Mouse (Mus musculus): ENCODE measurements around the gene Zar1.
"Not testable (repeated sequence)": the region's sequence is repeated elsewhere in the genome, so short reads cannot be mapped to it uniquely, and the experiment has no call there.

Gene Zar1

GRCm38 (mm10) chr5:72580970-72581332 lies at the start of gene Zar1:
TSS of gene Zar1 (minus strand) at chr5:72581254.
- DNase-seq (ENCODE audit: low read depth, low spot score), result not testable (repeated sequence)

- no peak for DNase-seq (ENCODE audit: low read depth, low spot score)
These were observed 49.0 kb upstream of the Zar1 start for GRCm38 (mm10) chr5:72630026-72630425.

GRCm38 (mm10) chr5:72621022-72621421 lies 40.0 kb upstream of the Zar1 start:
- DNase-seq (ENCODE audit: low read depth, low spot score), result no peak

DNA sequence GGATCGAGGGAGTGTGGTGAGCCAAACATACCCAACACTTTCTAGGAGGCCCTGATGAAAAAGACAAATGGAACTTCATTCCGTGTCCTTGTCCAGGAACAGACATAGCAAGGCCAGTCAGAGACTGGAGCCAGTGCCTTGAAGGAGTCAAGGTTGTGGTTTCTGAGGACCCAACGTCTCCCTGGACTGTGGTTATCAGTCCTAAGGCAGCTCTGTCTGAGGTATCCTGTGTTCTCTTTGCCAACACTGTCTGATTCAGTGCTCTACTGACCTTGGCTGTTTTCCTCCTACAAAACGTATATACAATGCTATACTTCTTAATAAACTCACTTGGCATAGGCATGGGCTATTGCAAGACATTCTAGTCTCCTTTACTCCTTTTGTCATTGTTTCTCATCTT lies 36.4 kb upstream of the Zar1 start:
- DNase-seq (ENCODE audit: low read depth, low spot score), result no peak

- no peak for DNase-seq (ENCODE audit: low read depth, low spot score)
These were observed 22.1 kb upstream of the Zar1 start for GRCm38 (mm10) chr5:72603138-72603537.

DNA sequence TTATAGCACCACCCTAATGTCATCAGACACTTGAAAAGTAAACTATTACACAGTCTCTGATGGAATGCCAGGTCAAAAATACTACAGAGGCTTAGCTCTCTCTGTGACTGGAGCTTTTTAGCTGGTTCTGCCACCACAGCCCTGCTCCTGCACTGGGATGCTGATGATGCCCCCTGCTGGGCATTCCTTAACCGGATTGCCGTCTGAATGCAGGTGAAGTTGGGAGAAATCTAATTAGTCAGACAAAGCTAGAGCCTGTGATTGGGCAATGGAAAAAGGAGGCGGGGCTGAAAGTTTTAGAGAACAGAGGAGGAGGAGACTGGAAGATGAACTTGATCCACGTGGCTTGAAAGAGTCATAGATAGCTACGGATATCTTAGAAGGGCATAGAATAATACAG lies 20.0 kb upstream of the Zar1 start:
- DNase-seq (ENCODE audit: low read depth, low spot score), result peak; percentile 3

DNA sequence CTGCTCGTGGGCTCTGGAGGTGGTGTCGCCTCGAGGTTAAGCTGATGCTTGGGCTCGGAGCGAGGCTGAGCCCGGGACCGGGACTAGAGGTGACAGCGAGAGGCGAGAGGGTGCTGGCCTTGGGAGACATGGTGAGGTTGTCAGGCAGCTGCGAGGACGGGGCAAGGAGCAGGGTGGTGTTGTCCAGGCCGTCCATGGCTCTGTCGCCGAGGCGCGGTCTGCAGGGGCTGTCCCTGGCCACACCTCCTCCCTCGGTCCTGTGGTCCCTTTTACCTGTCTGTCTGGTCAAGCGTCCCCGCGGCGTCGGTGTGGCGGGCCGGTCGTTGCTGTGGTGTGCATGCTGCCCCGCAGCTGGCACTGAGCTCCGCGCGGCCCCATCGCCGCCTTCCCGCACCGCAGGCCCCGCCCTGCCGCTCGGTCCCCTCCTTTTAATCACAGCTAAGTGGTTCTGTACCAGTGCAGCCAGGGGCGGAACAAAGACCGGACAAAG lies 6.2 kb upstream of the Zar1 start, which contains the start of gene Gm5868:
TSS of gene Gm5868 (minus strand) at position 360 of the 490 bp plus-strand sequence.
- DNase-seq (ENCODE audit: low read depth, low spot score), result no peak

DNA sequence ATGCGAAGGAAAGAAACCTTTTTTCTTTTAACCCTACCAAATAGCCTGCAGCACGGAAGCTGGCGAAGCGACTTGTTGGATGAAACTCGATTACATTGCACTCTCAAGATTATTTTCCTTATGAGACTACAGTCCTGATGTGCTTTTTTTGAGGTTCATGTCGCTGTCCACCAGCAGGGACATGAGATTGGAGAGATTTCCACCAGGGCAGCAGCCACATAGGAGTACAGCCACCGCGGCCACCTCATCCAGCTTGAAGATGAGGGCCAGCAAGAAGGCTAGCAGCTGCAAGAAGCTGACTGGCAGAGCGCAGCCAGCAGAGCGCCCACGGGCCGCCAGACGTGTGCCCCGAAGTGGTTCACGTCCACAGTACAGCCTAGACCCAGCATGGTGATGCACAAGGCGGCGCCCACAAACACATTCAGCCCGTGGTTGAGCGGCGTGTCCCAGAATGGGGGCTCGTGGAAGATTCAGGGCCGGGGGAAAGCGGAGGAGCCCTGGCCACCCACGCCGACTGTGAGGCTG lies 5.7 kb upstream of the Zar1 start:
- not testable (repeated sequence) for DNase-seq (ENCODE audit: low read depth, low spot score)

DNA sequence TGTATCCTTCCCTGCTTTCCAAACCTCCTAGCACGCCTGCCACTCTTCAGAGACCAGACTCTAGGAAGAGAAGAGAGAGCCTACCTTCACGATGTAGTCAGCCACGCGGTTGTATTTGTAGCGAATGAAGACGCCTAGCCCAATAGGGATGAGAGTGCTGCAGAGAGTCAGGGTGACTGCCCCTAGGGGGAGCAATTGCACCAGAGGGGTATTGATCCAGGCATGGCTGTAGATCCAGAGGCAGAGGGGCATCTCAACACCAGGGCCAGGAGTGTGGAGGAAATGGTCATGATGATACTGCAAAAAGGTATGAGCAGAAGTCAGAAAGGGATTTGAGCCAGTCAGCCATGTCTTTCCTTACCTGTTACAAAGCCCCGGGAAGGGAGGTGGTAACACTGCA lies 5.1 kb upstream of the Zar1 start:
- DNase-seq (ENCODE audit: low read depth, low spot score), result not testable (repeated sequence)

DNA sequence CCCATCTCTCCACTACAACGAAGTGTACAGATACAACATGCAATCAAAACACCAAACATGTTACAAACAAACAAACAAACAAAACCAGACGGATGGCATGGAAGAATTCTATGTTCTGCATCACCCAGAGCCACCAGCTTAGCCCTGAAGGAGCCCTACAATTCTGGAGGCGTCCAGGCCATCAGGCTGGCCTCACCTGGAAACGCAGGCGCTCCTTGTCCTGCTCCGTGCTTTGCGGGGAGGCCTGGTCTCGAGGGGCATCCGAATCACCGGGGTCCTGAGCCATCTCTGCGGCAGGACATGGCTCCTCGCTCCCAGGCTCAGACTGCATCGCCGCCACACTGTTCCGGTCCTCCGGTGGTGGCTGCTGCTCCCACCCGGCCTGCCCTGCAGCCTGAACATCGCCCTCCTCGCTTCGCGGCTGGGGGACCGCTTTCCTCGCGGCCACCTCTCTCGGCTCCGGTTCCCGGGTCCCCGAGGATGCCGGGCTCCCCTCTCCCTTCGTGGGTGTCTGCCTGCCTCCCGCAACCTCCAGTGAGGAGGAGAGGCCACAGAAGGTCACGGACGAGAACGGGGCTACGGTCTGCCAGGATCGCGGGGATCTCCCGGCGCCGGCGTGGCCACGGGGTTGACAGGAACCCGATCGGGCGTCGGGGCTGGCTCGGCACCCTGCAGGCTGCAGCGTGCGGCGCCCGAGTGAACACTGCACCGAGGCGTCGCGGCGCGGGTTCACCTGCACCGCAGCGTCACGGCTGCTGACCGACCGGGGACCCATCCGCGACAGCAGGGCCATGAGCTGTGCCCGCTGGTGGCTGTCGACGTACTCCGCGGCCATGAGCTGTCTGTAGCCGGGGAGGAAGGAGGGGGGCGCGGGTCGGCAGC lies 725 bp downstream of the Zar1 start:
- DNase-seq (ENCODE audit: low read depth, low spot score), result not testable (repeated sequence)

- not testable (repeated sequence) for DNase-seq (ENCODE audit: low read depth, low spot score)
These were observed 1.5 kb downstream of the Zar1 start for GRCm38 (mm10) chr5:72579599-72579998.

DNA sequence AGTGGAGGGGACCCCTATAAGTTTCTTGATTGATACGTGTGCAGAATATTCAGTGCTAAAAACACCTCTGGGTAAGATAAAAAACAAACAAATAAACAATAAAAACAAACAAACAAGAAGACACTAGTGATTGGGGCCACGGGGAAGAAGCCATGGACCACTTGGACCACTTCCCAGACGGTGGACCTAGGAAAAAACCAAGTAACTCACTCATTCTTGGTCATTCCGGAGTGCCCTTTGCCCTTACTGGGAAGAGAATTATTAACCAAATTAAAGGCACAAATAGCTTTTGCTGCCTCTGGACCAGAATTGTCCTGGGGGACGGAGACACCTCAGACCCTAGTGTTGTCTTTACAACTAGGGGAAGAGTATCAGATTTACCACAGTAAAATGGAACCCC lies 15.4 kb downstream of the Zar1 start:
- DNase-seq (ENCODE audit: low read depth, low spot score), result no peak

- DNase-seq (ENCODE audit: low read depth, low spot score), result not testable (repeated sequence)
These were observed 17.9 kb downstream of the Zar1 start for GRCm38 (mm10) chr5:72563183-72563582.

GRCm38 (mm10) chr5:72560976-72561628 lies 20.0 kb downstream of the Zar1 start:
- DNase-seq (ENCODE audit: low read depth, low spot score), result no peak

DNA sequence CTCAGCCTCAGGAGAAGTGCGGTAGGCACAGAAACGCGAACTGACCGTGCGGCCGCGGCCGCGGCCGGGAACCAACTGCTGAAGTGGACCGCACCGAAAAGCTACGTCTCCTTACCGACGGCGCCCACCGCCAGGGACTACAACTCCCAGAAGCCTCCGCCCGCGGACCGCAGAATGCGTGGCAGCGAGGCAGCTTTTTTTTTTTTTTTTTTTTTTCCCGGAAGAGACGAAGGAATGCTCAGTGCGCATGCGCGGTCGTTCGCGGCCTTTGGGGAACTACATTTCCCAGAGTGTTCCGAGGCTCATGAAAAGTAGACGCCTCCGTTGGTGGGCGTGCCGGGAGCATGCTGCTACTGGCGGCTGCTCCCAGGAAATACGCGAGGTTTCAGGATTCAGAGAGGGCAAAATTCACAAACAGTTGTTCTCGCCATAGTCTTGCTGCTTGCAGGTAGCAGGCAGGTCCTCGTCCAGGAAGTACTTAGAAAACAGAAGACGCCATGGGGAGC lies 21.5 kb downstream of the Zar1 start, which contains the start of gene Nfxl1:
TSS of gene Nfxl1 (minus strand) at position 141 of the 506 bp plus-strand sequence.
- peak; percentile 99 for DNase-seq (ENCODE audit: low read depth, low spot score)

DNA sequence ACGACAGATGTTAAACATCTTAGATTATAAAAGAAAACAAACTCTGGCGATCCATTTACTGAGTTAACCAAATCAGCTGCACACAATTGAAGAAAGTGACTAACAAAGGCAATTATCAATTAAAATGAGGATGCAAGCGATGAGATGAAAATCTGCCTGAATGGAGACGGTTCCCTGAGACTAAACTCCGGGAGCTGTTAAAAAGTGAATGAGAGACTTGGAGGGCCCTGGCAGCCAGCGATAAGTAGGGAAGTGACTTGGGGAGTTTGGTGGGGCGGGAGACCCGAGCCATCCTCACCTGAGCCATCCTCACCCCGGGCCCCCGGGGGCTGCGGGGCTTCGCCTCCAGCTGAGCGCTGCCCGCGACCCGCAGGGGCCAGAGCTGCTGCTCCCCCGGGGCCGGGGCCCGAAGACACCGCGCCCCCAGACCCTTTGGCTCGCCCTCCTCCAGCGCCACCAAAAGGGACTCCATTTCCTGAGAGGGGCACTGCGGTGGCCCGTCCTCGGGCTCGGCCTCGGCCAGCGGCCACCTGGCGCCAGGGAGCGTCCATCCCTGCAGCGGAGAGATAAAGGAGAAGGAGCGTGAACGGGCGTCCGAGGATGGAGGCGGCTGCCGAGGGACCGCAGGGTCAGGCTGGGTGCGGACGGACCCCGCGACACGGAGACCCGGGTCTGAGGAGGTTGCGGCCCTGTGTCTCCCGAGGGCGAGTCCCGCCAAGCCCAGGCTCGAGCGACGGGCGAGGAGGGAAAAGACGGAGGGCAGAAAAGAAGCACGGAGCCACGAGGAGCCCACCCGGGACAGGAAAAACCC lies 22.1 kb downstream of the Zar1 start:
- peak; percentile 53 for DNase-seq (ENCODE audit: low read depth, low spot score)

- no peak for DNase-seq (ENCODE audit: low read depth, low spot score)
These were observed 24.8 kb downstream of the Zar1 start for GRCm38 (mm10) chr5:72556245-72556644.

DNA sequence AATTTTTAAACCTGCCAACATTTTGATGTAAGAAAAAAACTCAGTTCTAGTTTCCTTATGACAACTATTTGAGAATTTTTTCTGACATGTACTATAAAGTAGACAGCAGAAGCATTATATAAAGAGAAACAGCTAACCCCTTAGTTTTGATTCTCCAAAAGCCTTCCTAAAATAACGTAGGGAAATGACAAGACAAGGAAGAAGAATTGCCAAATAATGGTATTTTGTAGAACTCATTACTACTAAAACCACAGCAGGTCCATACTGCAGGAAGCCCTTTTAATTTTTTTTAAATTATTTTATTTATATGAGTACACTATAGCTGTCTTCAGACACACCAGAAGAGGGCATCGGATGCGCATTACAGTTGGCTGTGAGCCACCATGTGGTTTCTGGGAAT lies 29.8 kb downstream of the Zar1 start:
- no peak for DNase-seq (ENCODE audit: low read depth, low spot score)

DNA sequence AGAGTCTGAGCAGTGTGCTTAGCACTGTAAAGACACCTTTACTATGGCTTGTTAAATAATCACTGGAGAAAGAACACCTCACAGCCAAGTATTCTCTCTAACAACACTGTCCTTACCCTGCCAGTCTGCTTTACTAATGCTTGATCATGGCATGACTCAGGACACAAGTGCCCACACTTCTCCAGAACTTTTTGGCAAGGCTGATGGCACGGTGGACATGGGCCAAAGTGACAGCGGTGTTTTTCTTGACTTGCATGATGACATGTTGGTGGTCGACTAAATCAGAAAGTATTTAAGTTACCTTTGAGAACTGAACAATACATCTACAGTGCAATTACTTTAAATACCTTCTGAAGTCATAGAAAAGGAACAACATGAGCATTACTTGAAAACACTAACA lies 52.2 kb downstream of the Zar1 start:
- no peak for DNase-seq (ENCODE audit: low read depth, low spot score)
